Mouse (Mus musculus) adrenal gland, adult 2 months (tissue): ENCODE data around the gene Slc25a31. TPM values are rescaled to one million over a fixed set of nuclear protein-coding genes. Genes with fewer than 3 reads are reported as not detected.

Experiments used
- DNase-seq: peaks from one replicate; pipeline ENCODE4 v3.0.0; 2021
- long read RNA-seq: library from polyadenylated mRNA; stranded (forward); transcript quantifications from one replicate; pipeline ENCODE4 v2.0.0, GENCODE M21; 2021
- polyA plus RNA-seq: library from polyadenylated mRNA; depleted of rRNA; stranded (reverse); fragments of >200 nt; gene quantifications from 2 replicates; pipeline ENCODE4 v1.2.3, GENCODE M21; 2012; rRNA removed
- total RNA-seq, 2 experiments: library from RNA; stranded (reverse); gene quantifications; 2 replicates each; pipeline ENCODE4 v1.2.3; 2021

Slc25a31 gene
- total RNA-seq (under 1 TPM in 1 of 2 experiments, not detected in 1; 0.12 TPM), polyA plus RNA-seq (not detected in 2 replicates)
- long read RNA-seq: 0 reads

GRCm38 (mm10) chr3:40708655-40709054 is at the start of gene Slc25a31:
TSS of gene Slc25a31 (plus strand) at chr3:40708855.
- no peak for DNase-seq

- DNase-seq: no peak
These were observed 48.4 kb upstream of the Slc25a31 start for GRCm38 (mm10) chr3:40660231-40660630.

- DNase-seq: no peak
These were observed 42.5 kb upstream of the Slc25a31 start for GRCm38 (mm10) chr3:40666109-40666508.

- no peak for DNase-seq
These were observed 41.6 kb upstream of the Slc25a31 start for GRCm38 (mm10) chr3:40666861-40667719.

GRCm38 (mm10) chr3:40668889-40669288 is 39.8 kb upstream of the Slc25a31 start:
- no peak for DNase-seq

- DNase-seq: no peak
These were observed 39.3 kb upstream of the Slc25a31 start for GRCm38 (mm10) chr3:40669395-40669794.

- no peak for DNase-seq
These were observed 35.1 kb upstream of the Slc25a31 start for GRCm38 (mm10) chr3:40673515-40673914.

GRCm38 (mm10) chr3:40674873-40675405 is 33.7 kb upstream of the Slc25a31 start:
- DNase-seq: no peak

GRCm38 (mm10) chr3:40678856-40679255 is 29.8 kb upstream of the Slc25a31 start:
- DNase-seq: no peak

GRCm38 (mm10) chr3:40682404-40682803 is 26.3 kb upstream of the Slc25a31 start:
- peak; percentile 60 for DNase-seq

GRCm38 (mm10) chr3:40683171-40683570 is 25.5 kb upstream of the Slc25a31 start:
- no peak for DNase-seq

- no peak for DNase-seq
These were observed 22.7 kb upstream of the Slc25a31 start for GRCm38 (mm10) chr3:40685855-40686515.

GRCm38 (mm10) chr3:40686836-40687235 is 21.8 kb upstream of the Slc25a31 start:
- DNase-seq: no peak

- DNase-seq: no peak
These were observed 21.1 kb upstream of the Slc25a31 start for GRCm38 (mm10) chr3:40687588-40687987.

GRCm38 (mm10) chr3:40691566-40691965 is 17.1 kb upstream of the Slc25a31 start:
- no peak for DNase-seq

- no peak for DNase-seq
These were observed 15.2 kb upstream of the Slc25a31 start for GRCm38 (mm10) chr3:40693435-40693834.

GRCm38 (mm10) chr3:40693960-40694359 is 14.7 kb upstream of the Slc25a31 start:
- no peak for DNase-seq

GRCm38 (mm10) chr3:40694438-40694837 is 14.2 kb upstream of the Slc25a31 start:
- DNase-seq: no peak

- no peak for DNase-seq
These were observed 13.5 kb upstream of the Slc25a31 start for GRCm38 (mm10) chr3:40695162-40695561.

GRCm38 (mm10) chr3:40698834-40699233 is 9.8 kb upstream of the Slc25a31 start:
- DNase-seq: no peak

GRCm38 (mm10) chr3:40704816-40705430 is 3.7 kb upstream of the Slc25a31 start:
- DNase-seq: no peak

GRCm38 (mm10) chr3:40716056-40716455 is 7.4 kb downstream of the Slc25a31 start:
- no peak for DNase-seq
